Mouse (Mus musculus): ENCODE data around the gene Bloc1s3.

GRCm38 (mm10) chr7:19525105-19525481 is 16.9 kb upstream of the Bloc1s3 start:
- TF ChIP-seq CTCF (IDR thresholded peaks at IDR 0.05; ENCODE audit: insufficient read depth, low read length) = no peak
- no peak for TF ChIP-seq POLR2A (IDR thresholded peaks at IDR 0.05; ENCODE audit: borderline replicate concordance, extremely low read depth, low read depth, low read length)
